Mouse (Mus musculus): Measurements from ENCODE around the gene Capn2. TPM values are rescaled to one million over a fixed set of nuclear protein-coding genes. Genes with fewer than 3 reads are reported as not detected.

Capn2 gene
- polyA plus RNA-seq, 1 experiment from 2014 or later, result 89.2 TPM

GRCm38 (mm10) chr1:182500843-182501242 lies 16.6 kb downstream of the Capn2 start:
- Histone ChIP-seq H3K27me3 (ENCODE audit: control insufficient read depth, insufficient read depth, low read length) (no peaks in the 10 kb centered on the region), H3K9ac (replicated peaks; ENCODE audit: low read depth, low read length) (no peak overlapping the region), H3K4me2 (replicated peaks; ENCODE audit: low read depth, low read length) (no peak overlapping the region), H3K27ac (ENCODE audit: low read length) (no peak overlapping the region), H3K36me3 (ENCODE audit: control insufficient read depth, insufficient read depth, low read length) (peaks cover 2% of the 10 kb centered on the region), H3K4me3 (ENCODE audit: low read depth, low read length) (no peak overlapping the region), H3K9me3 (ENCODE audit: control insufficient read depth, low read depth, low read length) (no peaks in the 10 kb centered on the region), H3K4me1 (ENCODE audit: control insufficient read depth, insufficient read depth, low read length) (peaks cover 42% of the 10 kb centered on the region)
- WGBS, result 79% methylated on average over 4 of the region's 4 CpGs
- no peak for ATAC-seq (ENCODE audit: insufficient number of reproducible peaks, insufficient read depth, low FRiP score, low read depth)

GRCm38 (mm10) chr1:182500224-182500623 lies 17.2 kb downstream of the Capn2 start:
- no peak overlapping the region for H3K4me3 ChIP-seq (ENCODE audit: low read depth, low read length)

GRCm38 (mm10) chr1:182499443-182500089 lies 17.8 kb downstream of the Capn2 start:
- 62% methylated on average over 9 of the region's 9 CpGs for WGBS
- Histone ChIP-seq H3K9ac (replicated peaks; ENCODE audit: low read depth, low read length) (no peak overlapping the region), H3K9me3 (ENCODE audit: control insufficient read depth, low read depth, low read length) (no peaks in the 10 kb centered on the region), H3K4me1 (ENCODE audit: control insufficient read depth, insufficient read depth, low read length) (peaks cover 41% of the 10 kb centered on the region), H3K4me3 (ENCODE audit: low read depth, low read length) (no peak overlapping the region), H3K4me2 (replicated peaks; ENCODE audit: low read depth, low read length) (no peak overlapping the region), H3K27me3 (ENCODE audit: control insufficient read depth, insufficient read depth, low read length) (no peaks in the 10 kb centered on the region), H3K27ac (ENCODE audit: low read length) (no peak overlapping the region; the same call in 1 of the 2 replicates), H3K36me3 (ENCODE audit: control insufficient read depth, insufficient read depth, low read length) (no peaks in the 10 kb centered on the region; the same call in none of the 2 replicates)
- no peak for ATAC-seq (ENCODE audit: insufficient number of reproducible peaks, insufficient read depth, low FRiP score, low read depth)

More at GRCm38 (mm10) chr1:182500224-182500623, 17.2 kb downstream of the Capn2 start:
- ATAC-seq (ENCODE audit: insufficient number of reproducible peaks, insufficient read depth, low FRiP score, low read depth), result no peak
- WGBS, result 77% methylated on average over 4 of the region's 4 CpGs
- Histone ChIP-seq H3K36me3 (ENCODE audit: control insufficient read depth, insufficient read depth, low read length) (peaks cover under 1% of the 10 kb centered on the region), H3K4me1 (ENCODE audit: control insufficient read depth, insufficient read depth, low read length) (peaks cover 41% of the 10 kb centered on the region), H3K27me3 (ENCODE audit: control insufficient read depth, insufficient read depth, low read length) (no peaks in the 10 kb centered on the region), H3K4me2 (replicated peaks; ENCODE audit: low read depth, low read length) (no peak overlapping the region), H3K27ac (ENCODE audit: low read length) (no peak overlapping the region), H3K9me3 (ENCODE audit: control insufficient read depth, low read depth, low read length) (no peaks in the 10 kb centered on the region), H3K9ac (replicated peaks; ENCODE audit: low read depth, low read length) (no peak overlapping the region)

- 53% methylated on average over 4 of the region's 4 CpGs for WGBS
- no peak for ATAC-seq (ENCODE audit: insufficient number of reproducible peaks, insufficient read depth, low FRiP score, low read depth)
- Histone ChIP-seq H3K9ac (replicated peaks; ENCODE audit: low read depth, low read length) (no peak overlapping the region), H3K36me3 (ENCODE audit: control insufficient read depth, insufficient read depth, low read length) (no peaks in the 10 kb centered on the region; the same call in none of the 2 replicates), H3K4me3 (ENCODE audit: low read depth, low read length) (no peak overlapping the region), H3K4me2 (replicated peaks; ENCODE audit: low read depth, low read length) (no peak overlapping the region), H3K4me1 (ENCODE audit: control insufficient read depth, insufficient read depth, low read length) (peaks cover 27% of the 10 kb centered on the region), H3K27ac (ENCODE audit: low read length) (no peak overlapping the region), H3K9me3 (ENCODE audit: control insufficient read depth, low read depth, low read length) (no peaks in the 10 kb centered on the region), H3K27me3 (ENCODE audit: control insufficient read depth, insufficient read depth, low read length) (no peaks in the 10 kb centered on the region)
These were observed 19.7 kb downstream of the Capn2 start for GRCm38 (mm10) chr1:182497736-182498135.

GRCm38 (mm10) chr1:182496685-182497084 lies 20.7 kb downstream of the Capn2 start:
- H3K9ac ChIP-seq (replicated peaks; ENCODE audit: low read depth, low read length), result no peak overlapping the region
- 57% methylated on average over 6 of the region's 6 CpGs for WGBS
- H3K27me3 ChIP-seq (ENCODE audit: control insufficient read depth, insufficient read depth, low read length), result no peaks in the 10 kb centered on the region
- no peak overlapping the region for H3K4me2 ChIP-seq (replicated peaks; ENCODE audit: low read depth, low read length)
- no peaks in the 10 kb centered on the region; the same call in none of the 2 replicates for H3K36me3 ChIP-seq (ENCODE audit: control insufficient read depth, insufficient read depth, low read length)
- H3K27ac ChIP-seq (ENCODE audit: low read length), result no peak overlapping the region
- H3K4me1 ChIP-seq (ENCODE audit: control insufficient read depth, insufficient read depth, low read length), result peaks cover 26% of the 10 kb centered on the region
- ATAC-seq (ENCODE audit: insufficient number of reproducible peaks, insufficient read depth, low FRiP score, low read depth), result peak; percentile 42; the same call in 1 of the 2 replicates
- no peak overlapping the region for H3K4me3 ChIP-seq (ENCODE audit: low read depth, low read length)
- no peaks in the 10 kb centered on the region for H3K9me3 ChIP-seq (ENCODE audit: control insufficient read depth, low read depth, low read length)

GRCm38 (mm10) chr1:182494285-182495145 lies 22.9 kb downstream of the Capn2 start:
- peaks cover 26% of the 10 kb centered on the region for H3K4me1 ChIP-seq (ENCODE audit: control insufficient read depth, insufficient read depth, low read length)
- peaks cover 8% of the 10 kb centered on the region for H3K36me3 ChIP-seq (ENCODE audit: control insufficient read depth, insufficient read depth, low read length)
- H3K4me2 ChIP-seq (replicated peaks; ENCODE audit: low read depth, low read length), result no peak overlapping the region
- H3K27me3 ChIP-seq (ENCODE audit: control insufficient read depth, insufficient read depth, low read length), result no peaks in the 10 kb centered on the region
- H3K9ac ChIP-seq (replicated peaks; ENCODE audit: low read depth, low read length), result no peak overlapping the region
- 71% methylated on average over 17 of the region's 17 CpGs for WGBS
- H3K9me3 ChIP-seq (ENCODE audit: control insufficient read depth, low read depth, low read length), result no peaks in the 10 kb centered on the region
- no peak overlapping the region for H3K27ac ChIP-seq (ENCODE audit: low read length)
- no peak overlapping the region for H3K4me3 ChIP-seq (ENCODE audit: low read depth, low read length)
- ATAC-seq (ENCODE audit: insufficient number of reproducible peaks, insufficient read depth, low FRiP score, low read depth), result no peak

GRCm38 (mm10) chr1:182491839-182492238 lies 25.6 kb downstream of the Capn2 start:
- H3K36me3 ChIP-seq (ENCODE audit: control insufficient read depth, insufficient read depth, low read length), result peaks cover 19% of the 10 kb centered on the region
- ATAC-seq (ENCODE audit: insufficient number of reproducible peaks, insufficient read depth, low FRiP score, low read depth), result no peak
- no peak overlapping the region for H3K4me2 ChIP-seq (replicated peaks; ENCODE audit: low read depth, low read length)
- 92% methylated on average over 6 of the region's 6 CpGs for WGBS
- no peaks in the 10 kb centered on the region for H3K9me3 ChIP-seq (ENCODE audit: control insufficient read depth, low read depth, low read length)
- peaks cover 12% of the 10 kb centered on the region for H3K4me1 ChIP-seq (ENCODE audit: control insufficient read depth, insufficient read depth, low read length)
- no peak overlapping the region for H3K4me3 ChIP-seq (ENCODE audit: low read depth, low read length)
- H3K27me3 ChIP-seq (ENCODE audit: control insufficient read depth, insufficient read depth, low read length), result no peaks in the 10 kb centered on the region
- no peak overlapping the region for H3K27ac ChIP-seq (ENCODE audit: low read length)
- no peak overlapping the region for H3K9ac ChIP-seq (replicated peaks; ENCODE audit: low read depth, low read length)

- peaks cover 9% of the 10 kb centered on the region for H3K4me1 ChIP-seq (ENCODE audit: control insufficient read depth, insufficient read depth, low read length)
- H3K27ac ChIP-seq (ENCODE audit: low read length), result peak overlapping the region; percentile 66; the same call in 1 of the 2 replicates
- no peaks in the 10 kb centered on the region for H3K27me3 ChIP-seq (ENCODE audit: control insufficient read depth, insufficient read depth, low read length)
- H3K9ac ChIP-seq (replicated peaks; ENCODE audit: low read depth, low read length), result no peak overlapping the region
- WGBS, result 83% methylated on average over 7 of the region's 7 CpGs
- H3K4me3 ChIP-seq (ENCODE audit: low read depth, low read length), result no peak overlapping the region
- no peaks in the 10 kb centered on the region for H3K9me3 ChIP-seq (ENCODE audit: control insufficient read depth, low read depth, low read length)
- no peak for ATAC-seq (ENCODE audit: insufficient number of reproducible peaks, insufficient read depth, low FRiP score, low read depth)
- H3K4me2 ChIP-seq (replicated peaks; ENCODE audit: low read depth, low read length), result no peak overlapping the region
- H3K36me3 ChIP-seq (ENCODE audit: control insufficient read depth, insufficient read depth, low read length), result peaks cover 25% of the 10 kb centered on the region
These were observed 26.8 kb downstream of the Capn2 start for GRCm38 (mm10) chr1:182490568-182490967.

Data from stomach, embryonic 14.5 days (tissue).